Mouse (Mus musculus): ENCODE data around the gene Galnt18.

- TF ChIP-seq POLR2A (IDR thresholded peaks at IDR 0.05; ENCODE audit: borderline replicate concordance, extremely low read depth, insufficient read depth, insufficient read length, poor library complexity, severe bottlenecking) = no peak
- TF ChIP-seq CTCF (IDR thresholded peaks at IDR 0.05; ENCODE audit: borderline replicate concordance, extremely low read depth, insufficient read depth, insufficient read length) = no peak
Measured at GRCm38 (mm10) chr7:111720511-111721307, 59.1 kb downstream of the Galnt18 start.
